Mouse (Mus musculus) mesoderm, embryonic 11.5 days (tissue): ENCODE results near the gene Ccdc157.
"Not testable (repeated sequence)": the region's sequence is repeated elsewhere in the genome, so short reads cannot be mapped to it uniquely, and the experiment has no call there.

Experiments
- DNase-seq: peaks from one replicate; pipeline ENCODE4 v3.0.0-alpha.2; 2012; ENCODE audit warnings: low read depth, low spot score

Gene Ccdc157

DNA sequence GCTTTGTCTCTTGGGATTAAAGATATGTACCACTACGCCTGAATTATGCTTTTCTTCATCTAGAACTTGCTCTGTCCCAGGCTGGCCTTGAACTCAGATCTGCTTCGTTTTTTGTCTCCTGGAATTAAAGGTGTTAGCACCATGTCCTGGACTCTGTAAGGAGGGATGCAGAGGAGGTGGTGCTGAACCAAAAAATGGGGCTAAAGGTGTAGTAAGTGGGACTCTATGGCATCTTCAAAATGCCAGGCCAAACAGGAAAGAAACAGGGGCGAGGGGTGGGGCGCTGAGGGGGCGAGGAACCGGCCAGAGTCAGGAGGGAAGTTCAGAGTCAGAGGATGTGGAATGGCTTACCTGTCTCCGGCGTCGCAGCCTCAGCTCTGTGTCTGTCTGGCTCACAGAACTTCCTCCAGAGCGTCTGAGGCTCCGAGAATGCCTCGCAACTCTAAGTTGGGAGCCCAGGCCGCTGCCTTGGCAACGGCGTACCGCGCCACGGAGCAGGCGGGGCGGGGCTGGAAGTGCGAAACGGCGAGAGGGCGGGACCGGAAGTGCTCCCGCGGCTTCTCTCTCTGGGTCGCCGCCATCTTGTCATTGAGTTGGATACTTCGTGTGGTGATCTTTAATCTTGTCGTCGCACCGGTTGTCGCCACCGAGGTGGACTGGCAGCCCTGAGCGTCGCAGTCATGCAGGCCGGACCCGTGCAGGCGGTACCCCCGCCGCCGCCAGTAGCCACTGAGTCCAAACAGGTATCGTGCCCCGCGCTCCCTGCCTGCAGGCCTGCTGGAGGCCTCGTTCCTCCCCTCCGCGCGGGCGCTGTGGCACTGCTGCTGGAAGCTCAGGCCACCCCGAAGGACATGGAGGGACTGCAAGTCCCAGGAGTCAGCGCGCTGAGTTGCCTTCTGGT, at the start of gene Ccdc157, which contains the start of gene Sf3a1:
Ccdc157 (minus strand) TSS at position 486 of the 901 bp plus-strand sequence.
Sf3a1 (plus strand) TSS at position 543 of the 901 bp plus-strand sequence.
- peak; percentile 93 for DNase-seq

DNA sequence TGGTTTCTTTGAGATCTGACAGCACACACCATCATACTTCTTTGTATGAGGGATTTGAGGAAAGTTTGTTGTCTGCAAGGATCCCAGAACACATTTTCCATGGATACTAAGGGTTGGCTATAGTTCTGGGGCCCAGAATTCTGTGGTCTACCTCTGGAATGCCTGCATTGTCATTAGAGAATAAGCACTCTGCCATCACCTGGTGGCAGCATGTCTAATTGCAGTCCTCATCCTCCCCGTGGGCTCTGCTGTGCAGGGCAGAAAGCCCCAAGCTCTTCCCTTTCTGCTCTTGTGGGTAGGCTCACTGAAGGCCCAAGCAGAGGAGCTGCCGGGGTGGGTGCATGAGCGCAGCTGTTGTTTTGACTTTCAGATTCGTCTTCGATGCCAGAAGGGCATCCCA, 49.5 kb upstream of the Ccdc157 start:
- no peak for DNase-seq

DNA sequence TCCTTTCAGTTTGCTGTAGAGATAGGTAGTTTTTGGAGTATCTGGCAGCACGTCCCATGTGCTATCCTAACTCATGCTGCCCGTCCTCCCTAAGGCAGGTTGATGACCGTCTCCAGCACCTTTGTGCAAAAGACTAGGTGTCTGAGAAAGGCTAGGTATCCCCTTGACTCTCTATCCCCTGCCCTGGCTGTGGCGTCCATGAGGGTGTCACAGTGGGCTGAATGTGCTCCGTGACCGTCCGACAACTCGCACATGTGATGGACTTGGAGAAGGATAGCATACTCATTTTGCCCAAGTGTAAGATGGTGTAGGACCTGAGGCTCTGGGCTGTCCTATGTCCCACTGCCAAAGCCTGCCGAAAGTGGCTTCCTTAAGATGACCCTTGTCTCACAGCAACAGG, 47.6 kb upstream of the Ccdc157 start:
- DNase-seq = no peak

DNA sequence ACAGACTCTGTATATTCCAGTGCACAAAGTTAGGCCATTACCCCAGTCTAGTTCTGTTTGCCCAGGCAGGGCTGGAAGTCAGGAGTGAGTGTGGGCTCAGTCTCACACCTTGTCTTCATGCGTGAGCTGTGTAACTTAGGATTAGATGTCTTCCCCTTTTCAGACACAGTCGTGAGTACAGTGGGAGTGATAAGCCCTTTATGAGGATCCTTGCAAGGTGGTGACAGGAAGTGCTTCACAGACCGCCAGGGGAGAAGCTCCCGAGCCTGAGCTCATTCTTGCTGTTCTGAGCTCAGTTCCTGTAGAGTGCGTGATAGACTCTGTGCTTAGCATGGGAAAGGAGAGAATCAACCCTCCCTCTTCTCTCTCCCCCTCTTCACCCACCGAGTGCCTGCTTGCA, 46.5 kb upstream of the Ccdc157 start:
- no peak for DNase-seq

DNA sequence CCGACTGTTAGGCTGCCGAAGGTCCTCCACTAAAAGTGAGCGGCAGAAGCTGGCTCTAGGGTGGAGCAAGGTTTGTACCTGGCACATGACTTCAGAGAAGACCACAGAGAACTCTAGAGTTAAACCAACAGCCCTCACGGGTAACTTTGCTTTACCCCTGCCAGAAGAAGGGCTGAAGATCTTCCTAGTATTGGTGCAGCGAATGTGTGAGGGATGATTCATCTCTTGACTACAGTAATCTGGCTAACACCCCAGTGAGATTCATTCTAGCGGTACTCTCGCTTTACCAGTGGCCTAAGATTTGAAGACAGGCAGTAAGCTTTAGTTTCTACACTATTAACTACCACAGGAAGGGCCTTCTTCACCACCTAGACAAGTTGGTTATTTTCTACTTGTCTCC, 45.9 kb upstream of the Ccdc157 start:
- DNase-seq = no peak

DNA sequence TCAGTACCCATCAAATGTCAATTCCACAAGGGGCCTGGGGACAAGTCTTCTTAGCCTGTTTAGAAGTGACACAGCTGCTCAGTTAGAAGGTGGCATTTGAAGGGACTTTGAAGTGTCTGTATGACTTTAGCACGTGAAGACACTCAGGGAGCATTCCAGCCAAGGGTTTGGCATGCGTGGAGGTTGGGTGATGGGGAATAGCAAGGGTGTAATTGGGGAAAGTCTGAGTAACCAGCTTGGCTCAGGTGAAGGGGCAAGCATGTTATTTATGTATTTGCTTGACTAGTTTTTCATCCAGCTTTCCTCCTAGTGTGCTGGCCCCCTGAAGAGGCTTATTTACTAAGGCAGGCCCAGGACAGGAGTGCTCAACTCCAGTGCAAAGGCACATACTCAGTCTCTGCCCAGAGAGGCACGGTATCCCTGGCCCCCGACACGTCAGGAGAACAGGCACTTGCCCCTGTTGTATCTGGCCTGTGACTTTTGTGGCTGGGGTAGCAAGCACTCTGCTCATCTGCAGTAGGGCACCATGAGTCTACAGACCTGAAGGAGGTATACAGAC, 45.1 kb upstream of the Ccdc157 start:
- DNase-seq = no peak

DNA sequence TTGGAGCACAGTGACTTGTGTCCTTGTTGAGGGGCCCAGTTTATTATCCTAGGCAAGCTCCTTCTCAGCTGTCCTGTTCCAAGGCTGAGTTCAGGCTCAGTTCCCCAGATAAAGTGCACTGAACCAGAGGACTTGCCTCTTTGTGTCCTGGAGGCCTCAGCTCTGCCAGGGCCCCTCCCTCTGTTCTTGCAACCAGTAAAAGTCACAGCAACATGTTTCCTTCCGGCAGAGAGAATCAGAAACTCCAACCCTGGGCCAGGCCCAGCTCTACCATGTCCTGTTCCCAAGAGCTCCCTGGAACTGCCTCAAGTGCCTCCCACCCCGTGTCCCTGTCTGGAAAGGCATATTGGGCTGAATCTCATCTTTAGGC, 43.6 kb upstream of the Ccdc157 start:
- no peak for DNase-seq

DNA sequence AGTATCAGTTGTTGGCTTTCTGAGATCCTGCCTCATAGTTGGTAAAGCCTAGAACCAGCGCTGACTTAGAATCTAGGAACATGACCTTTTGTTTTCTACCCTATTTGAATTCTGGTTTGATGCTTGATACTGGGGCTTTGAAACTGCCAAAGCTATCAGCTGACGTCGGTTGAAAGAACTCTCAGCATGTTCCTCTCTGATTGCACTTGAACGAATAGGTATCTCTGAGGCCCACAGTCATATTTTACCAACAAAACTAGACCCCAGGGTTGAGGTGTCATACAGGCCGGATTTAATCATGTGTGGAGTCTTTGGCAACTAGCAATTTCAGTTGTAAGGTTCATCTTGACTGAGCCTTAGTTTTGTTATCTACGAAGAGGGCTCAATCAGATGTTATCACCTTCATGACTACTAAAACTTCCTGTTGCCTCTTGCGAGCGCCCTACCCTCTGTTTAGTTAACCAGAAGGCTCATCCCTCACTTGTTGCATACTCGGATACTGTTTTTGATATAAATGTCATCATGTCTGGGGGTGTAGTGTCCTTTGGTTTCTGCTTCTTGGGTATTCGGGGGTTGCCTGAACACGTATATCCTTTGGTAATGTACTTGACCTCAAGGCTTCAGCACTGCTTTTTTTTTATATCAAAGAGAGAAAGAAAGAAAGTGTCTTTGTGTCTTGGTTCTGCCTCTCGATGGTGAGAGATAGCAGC, 43.1 kb upstream of the Ccdc157 start:
- DNase-seq = no peak

DNA sequence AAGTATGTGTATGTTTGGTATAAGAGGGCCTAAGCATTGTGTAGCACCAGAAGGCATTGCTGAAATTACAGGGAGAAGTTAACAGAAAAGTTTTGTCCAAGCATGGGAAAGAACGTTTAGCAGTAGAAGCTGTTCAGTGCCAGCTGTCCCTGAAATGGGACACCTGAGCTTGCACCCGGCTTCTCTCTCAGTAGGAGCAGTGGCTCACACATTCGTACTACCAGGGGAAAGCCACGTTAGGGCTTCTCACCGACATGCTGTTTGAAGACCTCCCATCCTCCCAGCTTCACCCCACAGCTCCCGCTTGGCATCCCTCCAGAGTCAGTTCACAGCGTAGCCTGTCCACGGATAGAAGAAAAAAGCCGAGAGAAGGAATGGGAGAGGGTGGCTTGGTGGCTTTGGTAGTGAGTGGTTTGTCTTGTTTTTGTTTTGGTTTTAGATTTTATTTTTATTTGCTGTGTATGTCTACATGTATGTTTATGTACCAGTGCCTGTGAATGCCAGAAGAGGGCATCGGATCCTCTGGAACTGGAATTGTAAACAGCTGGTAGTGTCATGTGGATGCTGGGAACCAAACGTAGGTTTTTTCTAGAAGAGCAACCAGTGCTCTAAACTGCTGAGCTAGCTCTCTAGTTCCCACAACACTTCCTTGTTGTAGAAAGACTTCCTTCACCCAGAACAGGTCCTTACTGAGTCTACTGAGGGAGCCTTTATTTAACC, 42.0 kb upstream of the Ccdc157 start:
- DNase-seq = no peak

DNA sequence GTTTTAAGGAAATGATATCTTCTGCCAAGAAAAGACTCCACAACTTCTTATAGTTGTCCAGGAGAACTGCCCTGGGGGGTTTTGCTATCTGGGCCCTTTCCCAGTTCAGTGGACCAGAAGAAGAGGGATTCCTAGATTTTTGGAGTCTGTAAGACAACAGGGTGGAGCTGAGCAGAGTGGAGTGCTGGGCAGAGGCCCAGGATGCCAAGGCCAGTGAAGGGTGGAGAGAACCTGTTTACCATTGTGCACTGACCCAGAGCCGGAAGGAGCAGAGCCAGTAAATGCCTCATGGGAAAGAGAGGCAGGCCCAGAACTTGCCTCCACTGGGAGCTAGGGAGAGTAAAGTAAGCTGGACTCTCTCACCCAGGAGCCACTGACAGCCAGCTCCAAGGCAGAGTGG, 37.6 kb upstream of the Ccdc157 start:
- DNase-seq = no peak

DNA sequence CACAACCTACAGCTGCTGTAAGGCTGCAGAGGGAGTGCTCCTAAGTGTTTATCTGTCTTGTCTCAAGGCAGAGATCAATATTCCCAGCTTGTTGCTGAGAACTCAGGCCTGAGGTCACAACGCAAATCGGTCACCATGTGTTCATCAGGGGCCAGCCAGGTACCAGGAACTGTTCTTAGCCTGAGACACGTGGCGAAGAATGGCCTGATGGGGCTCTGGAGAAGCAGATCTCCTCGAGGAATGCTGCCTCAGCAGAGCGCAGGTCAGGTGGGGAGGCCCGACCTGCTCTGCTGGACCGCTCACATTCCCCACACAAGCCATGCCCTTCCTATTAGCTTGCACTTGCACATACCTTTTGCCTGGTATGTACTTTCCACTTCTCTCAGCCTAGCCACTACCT, 36.5 kb upstream of the Ccdc157 start:
- DNase-seq = no peak

DNA sequence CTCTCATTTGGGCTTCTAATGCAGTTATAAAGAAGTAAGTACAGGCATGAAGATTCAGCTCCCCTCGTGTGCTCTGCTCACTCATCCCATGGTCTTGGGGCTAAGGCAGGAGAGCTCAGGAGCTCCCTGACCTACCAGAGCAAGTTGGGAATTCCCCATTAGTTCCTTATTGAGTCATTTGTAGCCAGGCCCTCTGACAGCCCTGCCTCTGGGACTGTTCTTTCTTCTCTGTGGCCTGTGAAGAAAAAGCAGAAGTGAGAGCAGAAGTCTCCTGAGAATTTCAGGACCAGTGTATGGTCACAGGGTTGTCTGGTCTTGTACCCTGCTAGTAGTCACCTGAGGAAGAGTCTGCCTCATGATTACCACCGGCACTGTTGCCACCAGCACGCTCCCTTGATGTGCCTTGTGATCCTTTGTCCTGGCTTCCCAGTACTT, 35.5 kb upstream of the Ccdc157 start:
- no peak for DNase-seq

DNA sequence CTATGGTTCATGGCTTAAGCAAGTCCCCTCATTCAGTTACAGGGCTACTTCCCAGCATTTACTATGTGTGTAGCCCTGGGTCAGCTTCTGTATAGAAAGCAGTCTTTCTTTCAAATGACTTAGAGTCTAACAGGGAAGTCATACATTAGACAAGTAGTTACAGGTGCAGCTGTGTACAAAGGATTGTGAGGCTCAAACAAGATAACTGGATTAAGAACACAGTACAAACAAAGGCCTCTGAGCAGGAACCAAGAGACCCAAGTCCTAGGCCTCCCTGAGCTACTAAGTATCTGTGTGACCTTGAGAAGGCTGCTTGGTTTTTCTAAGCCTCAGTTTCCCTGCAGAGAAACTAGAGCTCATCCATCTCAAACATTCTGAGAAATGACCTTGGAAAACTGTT, 33.3 kb upstream of the Ccdc157 start:
- DNase-seq = no peak

DNA sequence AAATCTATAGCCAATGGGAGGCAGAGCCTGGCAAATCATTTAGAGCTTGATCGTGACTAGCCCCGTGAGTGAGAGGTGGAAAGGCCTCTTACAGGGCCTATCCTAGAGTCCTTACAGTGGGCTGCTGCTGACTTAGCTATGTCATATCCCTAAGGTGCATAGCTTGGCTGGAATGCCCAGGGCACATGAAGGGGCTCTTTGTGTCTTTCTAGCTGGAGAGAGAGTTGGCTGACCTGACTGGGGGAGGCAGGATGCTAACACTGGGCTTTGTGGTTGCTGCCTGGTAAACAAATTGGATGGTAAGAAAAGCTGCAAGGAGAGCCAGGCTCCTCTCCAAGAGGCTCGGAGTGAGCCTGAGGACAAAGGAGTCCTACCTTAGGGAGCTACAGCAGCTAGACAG, 32.7 kb upstream of the Ccdc157 start:
- no peak for DNase-seq

DNA sequence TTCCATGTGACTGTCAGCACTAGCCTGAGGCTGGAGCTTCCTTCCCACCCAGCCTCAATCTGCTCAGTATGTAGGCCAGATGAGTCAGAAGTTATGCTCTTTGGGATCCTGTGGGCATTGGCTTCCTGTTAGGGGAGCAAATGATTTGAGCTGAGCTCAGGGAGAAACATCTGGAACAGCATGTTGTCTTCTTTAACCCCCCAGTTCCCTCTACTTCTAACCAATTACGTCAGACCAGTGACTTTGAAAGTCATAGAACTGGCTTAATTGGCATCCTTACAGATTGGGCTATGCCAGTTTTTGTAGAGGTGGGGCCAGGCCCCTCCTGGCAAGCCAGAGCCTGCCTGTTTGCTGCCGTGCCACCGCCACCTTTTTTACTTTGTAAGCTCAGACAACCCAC, 30.6 kb upstream of the Ccdc157 start:
- DNase-seq = no peak

DNA sequence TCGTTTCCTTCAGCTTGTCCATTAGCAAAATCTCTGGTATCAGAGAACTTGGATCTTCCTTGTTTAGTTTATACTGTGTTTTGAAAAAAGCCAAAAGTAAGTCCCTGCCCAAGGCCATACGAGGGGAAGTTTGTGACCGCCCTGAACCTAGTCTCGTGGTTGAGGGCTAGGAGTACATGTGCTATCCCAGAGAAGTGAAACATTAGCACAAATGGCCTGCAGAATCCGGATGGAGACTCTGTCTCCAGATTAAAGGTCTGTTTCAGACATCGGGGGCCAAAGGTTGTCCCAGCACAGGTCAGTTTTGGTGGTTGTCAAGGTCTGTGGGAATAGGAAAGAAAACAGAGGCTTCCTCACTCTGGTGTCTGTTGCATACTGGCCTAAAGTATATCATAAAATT, 29.1 kb upstream of the Ccdc157 start:
- no peak for DNase-seq

DNA sequence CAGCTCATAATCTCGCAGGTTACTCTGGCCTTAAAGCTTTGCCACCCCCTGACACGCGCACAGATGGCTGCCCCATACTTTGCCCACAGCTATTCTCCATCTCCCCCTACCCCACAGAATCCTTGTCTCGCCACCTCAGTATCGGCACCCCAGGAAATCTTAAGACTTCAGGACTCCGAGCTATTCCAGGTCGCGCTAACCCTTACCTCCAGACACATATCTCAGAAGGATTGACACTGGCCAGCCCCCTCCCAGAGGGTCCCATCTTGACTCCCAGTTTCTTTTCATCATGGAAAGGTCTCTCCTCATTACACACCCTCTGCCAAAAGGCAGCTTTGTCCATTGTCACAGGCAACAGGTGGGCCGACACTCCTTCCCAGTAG, 27.2 kb upstream of the Ccdc157 start:
- DNase-seq = no peak

DNA sequence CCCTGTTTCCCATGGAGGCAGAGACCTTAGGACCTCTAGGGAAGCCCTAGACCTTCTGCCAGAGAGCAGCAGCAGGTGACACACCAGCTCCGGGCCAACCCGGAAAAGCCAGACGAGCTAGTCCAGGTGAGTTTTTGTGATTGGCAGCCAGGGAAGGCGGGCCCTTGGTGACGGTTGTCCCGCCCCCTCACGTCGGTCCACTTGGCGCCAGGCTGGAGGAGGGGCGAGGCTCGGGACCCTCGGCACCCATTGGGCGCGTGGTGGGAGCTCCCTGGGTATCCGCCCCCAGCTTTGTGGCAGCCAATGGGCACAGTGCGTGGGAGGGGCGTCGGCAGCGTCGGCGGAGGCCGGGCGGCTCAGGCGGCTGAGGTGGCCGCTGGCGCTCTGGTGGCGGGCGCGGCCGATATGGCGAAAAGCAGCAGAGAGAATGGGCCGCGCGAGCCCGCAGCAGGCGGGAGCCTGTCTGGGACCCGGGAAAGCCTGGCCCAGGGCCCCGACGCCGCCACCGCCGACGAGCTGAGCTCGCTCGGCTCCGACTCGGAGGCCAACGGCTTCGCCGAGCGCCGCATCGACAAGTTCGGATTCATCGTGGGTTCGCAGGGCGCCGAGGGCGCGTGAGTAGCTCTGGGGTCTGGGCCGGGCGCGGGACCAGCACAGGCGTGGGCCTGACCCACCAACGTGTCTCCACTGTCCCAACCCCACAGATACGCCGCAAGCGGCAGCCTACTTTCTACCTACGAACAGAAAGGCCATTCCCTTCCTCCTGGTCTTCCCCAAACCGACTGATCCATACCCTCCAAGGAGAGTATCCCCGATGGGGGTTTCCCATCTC, 26.6 kb upstream of the Ccdc157 start, which contains the start of gene Tbc1d10a:
Tbc1d10a (plus strand) TSS at position 304 of the 832 bp plus-strand sequence.
- peak; percentile 97 for DNase-seq

DNA sequence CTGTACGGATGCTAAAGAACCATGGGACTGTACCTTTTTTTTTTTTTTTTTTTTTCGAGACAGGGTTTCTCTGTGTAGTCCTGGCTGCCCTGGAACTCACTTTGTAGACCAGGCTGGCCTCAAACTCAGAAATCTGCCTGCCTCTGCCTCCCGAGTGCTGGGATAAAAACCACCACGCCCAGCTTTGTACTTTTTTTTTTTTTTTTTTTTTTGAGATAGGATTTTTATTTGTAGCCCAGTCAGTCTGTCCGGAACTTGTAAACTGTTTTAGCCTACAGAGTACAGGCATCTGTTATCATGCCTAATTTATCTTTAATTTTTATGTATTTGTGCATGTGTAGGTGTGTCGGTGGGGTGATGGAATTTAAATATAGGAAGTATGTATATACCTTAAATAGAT, 25.4 kb upstream of the Ccdc157 start:
- not testable (repeated sequence) for DNase-seq

DNA sequence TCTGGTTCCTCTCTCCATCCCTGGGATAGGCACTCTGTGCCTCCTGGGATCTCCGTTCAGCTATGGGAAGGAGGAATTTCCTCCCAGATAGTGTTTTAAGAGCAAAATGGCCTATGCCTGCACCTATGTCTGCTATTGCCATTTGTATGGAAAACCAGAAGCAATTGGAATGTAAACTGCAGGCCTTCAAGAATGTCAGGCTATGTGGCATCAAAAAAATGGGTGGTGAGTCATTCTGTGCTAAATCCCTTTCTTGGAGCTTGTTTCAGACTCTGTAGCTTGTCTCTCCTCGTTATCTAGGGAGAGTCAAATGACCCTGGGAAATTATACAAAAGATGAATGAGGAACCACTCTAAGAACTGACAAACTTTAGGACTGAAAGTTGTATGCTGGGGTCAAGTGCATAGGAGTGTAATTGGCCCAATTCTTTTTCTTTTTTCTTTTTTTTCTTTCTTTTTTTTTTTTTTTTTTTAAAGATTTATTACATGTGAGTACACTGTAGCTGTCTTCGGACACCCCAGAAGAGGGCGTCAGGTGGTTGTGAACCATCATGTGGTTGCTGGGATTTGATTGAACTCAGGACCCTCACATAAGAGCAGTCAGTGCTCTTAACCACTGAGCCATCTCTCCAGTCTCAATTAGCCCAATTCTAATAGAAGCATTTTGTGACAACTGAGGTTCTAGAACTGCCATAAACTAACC, 24.3 kb upstream of the Ccdc157 start:
- no peak for DNase-seq
